Mouse (Mus musculus) CH12.LX (cell line): ENCODE data around the gene Dscam.

Experiments used
- BHLHE40 ChIP-seq: IDR thresholded peaks from 2 replicates; pipeline ENCODE4 v1.6.1; 2011; ENCODE audit warnings: mild to moderate bottlenecking, low read depth, low read length, improper control_type of control experiment
- CTCF ChIP-seq, 2 experiments: IDR thresholded peaks in 1 of 2; conservative IDR thresholded peaks in 1 of 2; 2 replicates each; pipeline ENCODE4 v1.5.1; 2011 to 2012; ENCODE audit warnings: low read depth in 2 of 2, low read length in 2 of 2, improper control_type of control experiment in 1 of 2, inconsistent platforms in 1 of 2, mild to moderate bottlenecking in 1 of 2, moderate library complexity in 1 of 2
- ELF1 ChIP-seq: IDR thresholded peaks from 2 replicates; pipeline ENCODE4 v1.6.1; 2014; ENCODE audit warnings: low read depth, mild to moderate bottlenecking, inconsistent platforms, low read length, improper control_type of control experiment
- EP300 ChIP-seq: IDR thresholded peaks from 2 replicates; pipeline ENCODE4 v1.6.1; 2011; ENCODE audit warnings: low read length, improper control_type of control experiment
- GABPA ChIP-seq: IDR thresholded peaks from 2 replicates; pipeline ENCODE4 v1.6.1; 2012; ENCODE audit warnings: low read depth, low read length, improper control_type of control experiment, inconsistent platforms; ENCODE audit not compliant: insufficient replicate concordance
- KAT2A ChIP-seq: IDR thresholded peaks from 2 replicates; pipeline ENCODE4 v1.6.1; 2012; ENCODE audit warnings: low read length, improper control_type of control experiment, inconsistent platforms; ENCODE audit not compliant: insufficient replicate concordance
- MAFK ChIP-seq: IDR thresholded peaks from 2 replicates; pipeline ENCODE4 v1.6.1; 2011; ENCODE audit warnings: low read length, improper control_type of control experiment; ENCODE audit not compliant: insufficient replicate concordance
- MEF2A ChIP-seq: IDR thresholded peaks from 2 replicates; pipeline ENCODE4 v1.6.1; 2014; ENCODE audit warnings: low read depth, mild to moderate bottlenecking, inconsistent platforms, low read length, improper control_type of control experiment, borderline replicate concordance
- PAX5 ChIP-seq: IDR thresholded peaks from 2 replicates; pipeline ENCODE4 v1.6.1; 2012; ENCODE audit warnings: low read length, inconsistent platforms, mixed read lengths
- POLR2A ChIP-seq: IDR thresholded peaks from 2 replicates; pipeline ENCODE4 v1.6.1; 2011; ENCODE audit warnings: low read depth, mild to moderate bottlenecking, improper control_type of control experiment, low read length
- ZC3H11A ChIP-seq: IDR thresholded peaks from 2 replicates; pipeline ENCODE4 v1.6.1; 2012; ENCODE audit warnings: low read depth, mild to moderate bottlenecking, inconsistent platforms, low read length, improper control_type of control experiment

DNA sequence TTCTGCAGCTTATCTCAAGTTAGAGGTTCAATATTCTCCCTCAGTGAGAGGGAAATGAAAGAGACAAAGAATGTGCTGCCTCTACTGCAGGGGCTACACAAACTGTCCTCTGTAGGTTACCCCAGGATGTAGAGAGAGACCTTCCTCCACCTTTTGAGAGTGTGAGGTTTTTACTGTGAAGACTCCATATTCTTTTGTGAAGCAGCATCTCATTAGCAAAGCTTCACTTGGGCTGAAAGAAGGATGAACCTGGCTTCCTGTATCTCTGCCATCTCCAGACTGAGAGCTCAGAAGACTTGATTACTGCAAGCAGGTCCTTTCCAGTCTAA lies 163.7 kb downstream of the Dscam start:
- no peak for TF ChIP-seq CTCF (conservative IDR thresholded peaks at IDR 0.05 in 1 of 2, IDR thresholded peaks at IDR 0.05 in 1 of 2; ENCODE audit: low read depth in 2 of 2, low read length in 2 of 2)
- no peak for TF ChIP-seq EP300
- TF ChIP-seq BHLHE40 = no peak
- TF ChIP-seq ZC3H11A = no peak
- no peak for TF ChIP-seq POLR2A
- TF ChIP-seq PAX5 = no peak
- no peak for TF ChIP-seq MAFK
- TF ChIP-seq KAT2A = no peak
- TF ChIP-seq MEF2A = no peak
- TF ChIP-seq GABPA = no peak
- no peak for TF ChIP-seq ELF1
